Mouse (Mus musculus) c-Kit-negative CD71-positive TER-119-positive erythroid progenitor cells, embryonic 14.5 days (primary cell): ENCODE data around the gene Kbtbd12.

ENCODE experiments used
- DNase-seq: peaks from one replicate; pipeline ENCODE4 v3.0.0-alpha.2; 2013; ENCODE audit warnings: low read depth, low spot score

Gene Kbtbd12

DNA sequence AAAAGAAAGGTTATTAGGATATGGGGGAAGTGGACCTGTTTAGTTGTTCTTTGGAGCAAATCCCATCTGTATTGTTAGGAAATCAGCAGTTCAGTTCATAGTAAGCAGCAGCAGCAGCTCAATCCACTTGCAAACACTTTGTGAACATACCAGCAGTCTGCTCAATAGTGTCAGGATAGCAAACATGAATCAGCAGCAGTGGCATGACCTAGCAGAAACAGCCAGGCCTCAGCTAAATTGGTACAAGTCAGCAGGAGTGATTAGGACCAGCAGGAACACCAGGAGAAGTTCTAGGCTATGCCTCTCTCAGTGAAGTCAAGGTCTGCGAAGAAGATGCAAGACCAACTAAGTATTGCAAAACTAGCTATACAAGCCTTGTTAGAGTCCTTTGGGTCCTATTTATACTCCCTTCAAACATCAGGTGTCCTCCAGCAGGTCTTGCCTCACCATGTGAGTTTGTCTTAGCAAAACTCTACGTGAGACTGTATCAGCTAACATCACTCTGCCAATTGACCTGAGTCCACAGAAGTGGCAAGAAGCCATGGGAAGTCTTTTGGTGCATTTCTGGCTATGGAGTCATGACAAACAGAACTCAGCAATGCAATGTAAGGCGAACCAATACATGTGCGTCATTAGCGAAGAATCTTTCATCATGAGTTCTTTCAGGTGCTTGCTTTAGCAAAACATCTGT, at the start of gene Kbtbd12:
Gene Kbtbd12, minus strand, starts transcription at position 340 of the 691 bp plus-strand sequence.
- DNase-seq, result peak; percentile 75

DNA sequence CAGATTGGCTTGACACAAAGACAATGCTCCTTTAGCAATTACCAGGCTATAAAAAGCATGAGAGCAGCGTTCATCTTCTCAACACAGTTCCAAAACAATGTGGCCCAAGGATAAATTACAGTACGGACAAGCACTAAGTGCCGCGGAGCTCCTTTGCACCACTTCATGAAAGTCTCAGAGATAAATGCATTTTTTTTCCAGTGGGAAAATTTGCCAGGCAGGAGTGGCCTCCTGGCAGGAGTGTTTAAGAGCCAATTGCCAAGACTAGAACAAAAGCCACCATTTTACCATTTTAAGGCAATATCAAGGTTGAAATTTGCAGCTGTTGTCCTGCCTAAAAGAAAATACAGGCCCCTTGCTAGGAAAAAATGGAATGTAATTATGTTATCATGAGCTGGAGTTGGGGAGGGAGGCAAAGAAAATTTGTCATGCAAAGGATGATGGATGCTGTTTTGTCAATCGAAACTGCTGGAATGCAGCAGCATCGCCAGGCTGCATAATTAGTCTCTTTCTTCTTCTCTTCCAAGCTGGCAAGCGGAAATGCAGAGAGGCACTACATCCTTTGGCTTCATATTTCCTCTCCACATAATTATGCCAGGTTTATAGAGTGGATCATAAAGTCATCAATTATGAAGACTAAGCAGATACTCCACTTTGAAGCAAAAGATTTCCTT, 45.8 kb upstream of the Kbtbd12 start:
- DNase-seq, result no peak

GRCm38 (mm10) chr6:88681026-88681425, 43.3 kb upstream of the Kbtbd12 start:
- DNase-seq, result no peak

- no peak for DNase-seq
These were observed 40.0 kb upstream of the Kbtbd12 start for GRCm38 (mm10) chr6:88677738-88678137.

- DNase-seq, result no peak
These were observed 39.3 kb upstream of the Kbtbd12 start for GRCm38 (mm10) chr6:88676753-88677736.

DNA sequence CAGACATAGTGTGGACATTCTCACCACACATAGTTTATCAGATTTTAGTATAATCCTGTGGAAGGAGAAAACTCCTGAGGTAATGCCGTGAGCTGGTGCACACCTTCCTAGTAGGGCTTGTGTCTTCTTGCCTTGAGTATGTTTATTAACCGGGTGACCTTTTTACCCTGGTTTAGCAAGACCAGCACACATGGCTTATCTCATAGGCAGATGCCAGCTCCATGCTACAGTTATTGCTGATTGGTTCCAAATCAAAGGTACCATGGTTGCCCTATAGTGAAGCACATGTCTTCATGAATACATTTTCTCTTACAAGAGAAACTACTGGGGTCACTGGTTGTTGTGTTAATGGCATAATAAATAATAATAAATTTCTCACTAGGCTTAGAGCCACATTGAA, 38.1 kb upstream of the Kbtbd12 start:
- DNase-seq, result no peak

- no peak for DNase-seq
These were observed 24.5 kb upstream of the Kbtbd12 start for GRCm38 (mm10) chr6:88662284-88662683.

DNA sequence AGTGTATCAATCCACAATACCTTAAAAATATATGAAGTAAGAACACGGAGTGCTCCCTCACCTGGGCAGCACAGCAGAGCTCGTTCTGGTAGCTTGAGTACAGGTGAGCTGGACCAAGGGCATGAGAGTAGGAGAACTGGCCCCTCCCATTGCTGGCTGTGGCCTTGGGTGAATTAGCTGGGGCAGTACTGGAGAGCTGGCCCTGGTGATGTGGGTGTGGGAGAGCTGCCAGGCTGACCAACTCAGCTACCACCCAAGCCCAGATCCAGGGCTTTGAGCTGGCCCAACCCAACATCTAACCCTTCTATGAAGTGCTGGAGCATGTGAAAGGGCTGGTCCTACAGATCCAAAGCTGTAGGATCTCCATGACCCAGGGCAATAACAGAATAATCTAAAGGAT, 23.9 kb upstream of the Kbtbd12 start:
- DNase-seq, result no peak

DNA sequence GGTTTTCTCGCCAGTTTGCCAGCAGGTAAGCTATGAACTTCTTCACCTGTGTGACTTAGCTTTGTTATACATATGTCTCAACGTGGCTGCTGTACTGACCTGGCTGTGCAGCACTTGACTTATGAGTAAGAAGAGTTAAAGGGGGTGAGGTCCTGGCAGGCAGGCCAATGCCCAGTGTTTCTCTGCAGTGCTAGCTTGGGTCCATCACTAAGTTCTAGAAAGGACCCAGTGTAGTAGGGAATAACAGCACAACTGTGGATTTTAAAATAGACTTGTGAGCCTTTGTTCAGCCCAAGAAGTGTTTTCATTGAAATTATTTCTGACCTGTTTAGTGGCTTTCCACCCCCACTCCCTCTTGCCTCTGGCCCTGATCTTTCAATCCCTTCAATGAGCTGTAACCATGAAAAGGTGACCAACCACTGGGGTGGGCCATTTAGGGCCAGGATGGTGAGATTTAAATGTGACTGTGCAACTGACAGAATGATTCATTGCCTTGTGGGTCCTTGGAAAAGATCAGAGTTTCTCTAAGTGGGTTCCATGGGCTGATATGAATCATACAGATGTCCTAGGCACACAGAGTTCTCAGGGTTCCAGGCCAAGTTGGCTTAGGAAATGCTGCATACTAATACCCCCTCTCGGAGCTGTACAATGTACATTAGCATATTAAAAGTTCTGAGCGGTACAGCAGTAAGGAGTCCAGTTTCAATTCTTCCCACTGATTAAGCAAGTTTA, 10.0 kb upstream of the Kbtbd12 start:
- DNase-seq, result no peak

DNA sequence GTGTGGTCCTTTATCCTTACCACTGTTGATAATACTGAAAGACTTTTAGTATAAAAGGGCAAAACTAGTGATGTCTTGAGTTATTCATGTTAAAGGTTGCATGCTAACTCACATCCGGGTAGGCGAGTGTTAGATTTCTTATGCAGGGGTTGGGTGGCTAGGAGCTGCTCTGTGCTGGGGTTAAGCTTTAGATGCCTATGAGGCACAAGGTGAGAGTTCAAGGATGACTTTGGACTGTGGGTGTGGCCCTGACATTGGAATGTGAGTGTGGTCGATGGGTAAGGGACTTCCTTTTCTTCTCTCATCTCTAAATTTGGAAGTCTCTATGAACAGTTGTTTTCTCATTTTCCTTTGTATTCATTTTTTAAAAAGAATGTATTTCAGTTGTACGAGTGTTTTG, 7.0 kb upstream of the Kbtbd12 start:
- no peak for DNase-seq

GRCm38 (mm10) chr6:88641346-88641920, 3.7 kb upstream of the Kbtbd12 start:
- DNase-seq, result no peak

- no peak for DNase-seq
These were observed 2.6 kb upstream of the Kbtbd12 start for GRCm38 (mm10) chr6:88640331-88640730.

DNA sequence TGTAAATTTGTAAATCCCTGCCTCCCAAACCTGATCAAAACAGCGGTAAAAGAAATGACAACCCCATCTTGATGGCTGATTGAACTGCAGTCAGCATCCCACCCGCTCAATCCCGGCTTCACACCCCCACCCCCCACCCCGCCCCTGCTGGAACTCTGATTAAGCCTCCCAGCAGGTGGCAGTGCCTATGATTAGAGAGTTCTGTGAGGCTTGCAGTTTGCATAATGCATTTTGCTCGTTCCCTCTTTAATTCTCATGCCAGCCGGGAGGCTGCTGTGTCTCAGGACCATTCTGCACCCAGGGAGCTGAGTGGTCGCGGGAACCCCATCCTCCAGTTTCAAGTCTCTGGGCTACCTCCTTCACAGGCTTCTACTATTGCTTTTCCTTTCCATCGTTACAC, 2.2 kb upstream of the Kbtbd12 start:
- no peak for DNase-seq

DNA sequence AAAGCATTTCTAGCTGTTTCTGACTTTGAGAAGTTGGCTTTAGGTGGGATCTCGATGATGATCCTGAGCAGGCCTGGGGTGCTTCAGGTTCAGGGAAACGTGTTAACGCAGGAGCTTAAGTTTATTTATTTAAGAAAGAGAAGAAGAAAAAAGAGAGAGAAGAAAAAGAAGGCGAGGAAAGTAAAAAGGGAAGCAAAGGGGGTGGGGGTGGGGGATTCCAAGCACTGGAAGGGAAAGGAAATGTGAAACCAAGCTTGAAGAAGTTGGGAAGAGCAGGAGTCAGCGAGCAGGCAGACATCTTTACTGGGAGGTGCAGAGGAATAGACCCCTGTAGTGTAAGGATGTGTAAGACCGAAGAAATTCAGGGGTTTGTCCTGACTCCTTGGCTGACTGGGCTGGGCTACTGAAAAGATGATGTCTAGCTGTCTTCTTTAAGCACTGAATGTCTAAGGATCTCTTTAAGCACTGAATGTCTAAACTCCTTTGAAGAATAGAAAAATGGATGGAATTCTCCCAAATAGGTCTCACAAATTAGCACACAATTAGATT, 1.7 kb upstream of the Kbtbd12 start:
- no peak for DNase-seq

DNA sequence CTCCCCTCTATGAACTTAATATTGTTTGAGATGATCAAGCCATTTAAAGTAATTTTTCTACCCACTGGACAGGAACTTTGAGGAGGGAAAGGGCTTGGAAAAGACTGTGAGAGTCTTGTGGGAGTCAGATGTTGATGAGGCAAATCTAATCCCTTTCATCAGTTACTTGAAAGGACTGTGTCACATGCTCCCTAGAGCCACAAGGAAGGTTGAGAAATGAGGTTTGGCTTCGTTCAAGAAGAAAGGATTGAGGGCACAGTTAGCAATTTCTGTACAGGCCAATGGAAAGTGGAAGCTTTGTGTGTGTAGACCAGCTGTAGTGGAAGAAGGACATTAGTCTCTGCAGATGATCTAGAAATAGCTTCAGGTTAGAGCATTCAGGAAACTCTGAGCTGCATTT, 1.2 kb upstream of the Kbtbd12 start:
- DNase-seq, result no peak

GRCm38 (mm10) chr6:88635881-88636754, 1.6 kb downstream of the Kbtbd12 start:
- peak; percentile 66 for DNase-seq

- no peak for DNase-seq
These were observed 6.5 kb downstream of the Kbtbd12 start for GRCm38 (mm10) chr6:88631293-88631692.

DNA sequence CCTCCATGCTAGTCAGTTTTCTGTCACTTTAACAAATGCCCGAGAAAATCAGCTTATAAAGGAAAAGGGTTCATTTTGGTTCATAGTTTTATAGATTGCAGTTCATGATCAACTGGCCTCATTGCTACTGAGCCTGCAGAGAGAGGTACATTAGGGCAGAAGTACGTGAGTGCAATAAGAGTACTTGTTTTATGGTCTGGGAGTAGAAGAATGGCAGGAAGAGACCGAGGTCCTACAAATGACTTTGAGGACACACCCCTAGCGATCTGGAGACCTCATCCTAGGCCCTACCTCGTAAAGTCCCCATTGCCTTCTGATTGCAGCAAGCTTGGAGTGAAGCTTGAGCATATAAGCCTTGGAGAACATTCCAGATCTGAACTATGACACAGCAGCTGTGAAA, 7.2 kb downstream of the Kbtbd12 start:
- no peak for DNase-seq

- DNase-seq, result no peak
These were observed 7.9 kb downstream of the Kbtbd12 start for GRCm38 (mm10) chr6:88629821-88630220.

DNA sequence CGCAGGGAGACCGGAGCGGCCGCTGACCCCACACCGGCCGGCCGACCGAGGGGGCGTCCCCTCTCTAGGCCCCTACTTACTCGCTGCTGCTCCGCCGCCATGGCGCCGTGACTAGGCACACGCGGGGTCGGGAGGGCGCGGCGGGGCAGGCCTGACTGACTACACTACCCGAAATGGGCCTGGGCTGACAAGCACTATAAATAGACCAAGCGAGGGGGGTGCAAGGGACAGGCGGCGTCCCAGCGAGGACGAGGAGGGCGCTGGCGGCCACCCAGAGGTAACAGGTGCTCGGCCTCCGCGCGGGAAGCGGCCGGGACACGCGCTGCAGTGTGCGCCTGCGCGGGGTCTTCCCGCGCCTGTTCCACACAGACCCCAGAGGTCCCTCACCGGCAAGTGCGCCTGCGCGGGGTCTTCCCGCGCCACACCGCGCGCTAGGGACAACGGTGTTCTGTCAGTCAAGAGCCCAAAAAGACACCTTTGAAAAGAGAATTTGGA, 10.4 kb downstream of the Kbtbd12 start:
- peak; percentile 58 for DNase-seq
